Mouse (Mus musculus): ENCODE data around the gene Fam172a.

Fam172a gene

DNA sequence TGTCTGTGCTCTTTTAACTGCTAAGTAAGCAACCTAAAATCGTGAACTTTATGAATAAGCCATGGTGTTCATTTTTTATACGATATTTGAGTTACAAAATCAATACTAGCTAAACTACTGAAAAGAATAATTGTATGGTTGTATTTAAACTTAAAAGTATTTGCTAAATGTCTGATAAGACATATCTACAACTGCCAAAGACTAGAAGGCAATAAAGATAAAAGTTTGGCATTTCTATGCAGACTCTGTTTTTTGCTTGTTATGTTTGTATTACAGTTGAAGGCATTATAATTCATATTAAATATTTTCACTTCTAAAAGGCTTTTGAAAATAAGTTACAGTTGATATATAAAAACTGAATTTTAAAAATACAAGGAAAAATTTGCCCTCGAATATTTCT lies 274.4 kb downstream of the Fam172a start:
- no peak for DNase-seq (ENCODE audit: low spot score)

DNA sequence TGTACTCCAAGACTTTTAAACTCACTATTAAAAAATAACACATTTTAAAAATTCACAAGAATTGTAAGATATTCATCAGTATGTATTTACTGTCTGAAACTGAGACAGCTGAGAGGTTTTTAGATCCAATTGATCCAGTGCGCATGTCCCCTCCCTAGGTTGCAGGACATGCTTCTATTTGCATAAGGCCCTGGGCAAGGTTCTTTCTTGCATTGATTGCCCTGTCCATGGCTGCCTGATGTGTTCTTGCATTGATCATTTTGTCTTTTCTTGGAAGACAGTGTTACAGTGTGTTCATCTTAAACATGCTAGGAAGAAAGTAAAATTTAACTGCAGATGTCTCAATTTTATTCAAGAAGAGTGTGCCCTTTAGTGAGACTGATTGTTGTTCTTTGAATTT lies 275.3 kb downstream of the Fam172a start:
- no peak for DNase-seq (ENCODE audit: low spot score)

- no peak for DNase-seq (ENCODE audit: low spot score)
Measured at GRCm38 (mm10) chr13:77982105-77982851, 280.4 kb downstream of the Fam172a start.

DNA sequence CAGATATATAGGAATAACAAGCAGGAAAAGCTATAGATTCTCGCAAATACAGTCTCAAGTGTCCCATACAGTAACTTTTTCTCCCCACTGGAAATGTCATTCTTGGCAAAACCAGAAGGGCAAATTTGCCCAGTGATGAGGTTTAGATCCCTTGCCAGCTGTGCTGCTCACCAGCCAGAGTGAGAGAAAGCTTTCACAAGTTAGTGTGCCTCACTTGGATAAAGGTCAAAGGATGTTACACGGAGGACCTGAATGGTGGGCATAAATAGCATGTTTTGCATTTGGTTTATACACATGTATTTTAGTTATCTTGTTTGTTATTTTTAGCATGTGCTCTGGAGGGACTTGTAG lies 281.0 kb downstream of the Fam172a start:
- DNase-seq (ENCODE audit: low spot score) = no peak

DNA sequence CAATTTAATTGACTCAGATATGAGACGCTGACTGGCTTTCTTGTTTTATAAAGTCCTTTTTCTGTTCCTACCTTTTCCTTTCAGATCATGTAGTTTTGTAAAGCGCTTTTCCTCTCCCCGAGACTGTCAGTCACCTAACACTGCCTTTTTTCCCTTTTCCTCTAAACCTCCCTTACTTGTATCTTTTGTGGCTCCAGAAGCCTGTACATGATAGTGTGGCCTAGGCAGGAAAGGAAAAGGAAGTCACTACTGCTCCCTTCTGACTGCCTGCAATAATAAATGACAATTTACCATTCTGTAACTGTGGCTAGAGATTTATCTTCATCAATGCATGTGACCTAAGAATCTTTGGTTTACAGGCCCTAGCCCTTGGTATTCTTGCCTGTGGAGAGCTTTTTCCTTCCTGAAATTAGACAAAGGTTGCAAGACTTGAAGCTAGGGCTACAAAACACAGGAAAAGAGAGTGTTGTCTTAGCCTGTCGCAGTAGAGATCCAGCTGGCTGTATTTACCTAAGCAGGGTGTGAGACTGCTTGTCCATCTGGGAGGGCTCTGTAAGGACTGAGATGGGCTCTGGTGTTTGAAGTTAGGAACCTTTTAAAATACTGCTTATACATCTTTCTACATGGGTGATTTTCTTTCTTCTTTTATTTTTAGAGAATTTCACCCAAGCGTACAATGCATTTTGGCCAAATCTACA lies 289.5 kb downstream of the Fam172a start:
- DNase-seq (ENCODE audit: low spot score) = no peak

- DNase-seq (ENCODE audit: low spot score) = no peak
Measured at GRCm38 (mm10) chr13:78004649-78005048, 302.8 kb downstream of the Fam172a start.

- DNase-seq (ENCODE audit: low spot score) = no peak
Measured at GRCm38 (mm10) chr13:78005344-78005743, 303.5 kb downstream of the Fam172a start.

GRCm38 (mm10) chr13:78010176-78010575 lies 308.3 kb downstream of the Fam172a start:
- DNase-seq (ENCODE audit: low spot score) = no peak

DNA sequence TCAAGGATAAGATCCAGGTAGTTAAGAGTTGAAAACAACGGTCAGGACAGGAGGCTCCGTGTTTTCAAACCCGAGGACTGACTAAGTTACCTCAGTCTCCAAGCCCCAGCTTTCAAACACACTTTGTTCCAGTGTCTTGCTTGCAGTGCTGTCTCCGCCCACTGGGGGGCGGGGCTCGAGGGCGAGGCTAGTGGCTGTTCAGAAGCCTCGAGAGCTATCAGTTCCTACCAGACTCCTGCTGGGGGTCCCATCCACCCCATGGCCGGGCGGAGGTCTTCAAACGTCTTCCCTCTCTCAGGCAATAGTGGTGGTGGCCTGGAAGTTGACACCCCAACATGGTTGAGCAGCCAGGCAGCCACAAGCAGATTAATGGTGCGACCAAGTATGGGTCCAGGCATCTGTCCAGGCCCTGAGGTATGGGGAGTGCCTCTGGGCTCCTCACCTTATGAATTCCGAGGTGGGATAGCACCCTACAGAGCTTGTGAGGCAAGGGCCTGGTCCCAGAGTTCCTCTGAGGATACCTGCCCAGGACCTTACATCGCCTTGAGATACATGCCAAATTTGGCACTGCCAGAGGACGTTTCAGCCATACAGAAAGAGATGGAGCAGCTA lies 323.0 kb downstream of the Fam172a start, which contains the start of gene Pou5f2:
Gene Pou5f2 (plus strand): TSS at position 220 of the 612 bp plus-strand sequence.
- no peak for DNase-seq (ENCODE audit: low spot score)

- no peak for DNase-seq (ENCODE audit: low spot score)
Measured at GRCm38 (mm10) chr13:78032821-78033220, 331.0 kb downstream of the Fam172a start.

DNA sequence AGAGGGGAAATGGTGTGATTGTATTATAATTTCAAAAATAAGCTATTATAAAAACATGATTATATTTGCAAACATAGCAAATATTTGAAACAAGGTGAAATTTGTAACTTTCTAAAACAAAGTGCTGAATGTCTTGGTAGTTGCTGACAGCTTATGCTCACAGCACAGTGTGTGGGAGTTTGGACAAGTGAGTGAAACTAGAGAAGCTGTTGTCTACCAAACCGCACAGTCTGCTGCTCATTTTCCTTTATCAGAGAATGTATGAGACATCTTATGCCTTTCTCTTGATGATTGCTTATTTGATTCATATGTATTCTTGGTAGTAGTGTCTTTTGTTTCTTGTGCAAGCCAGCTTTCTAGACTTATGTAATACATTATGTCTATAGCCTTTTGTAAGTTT lies 335.4 kb downstream of the Fam172a start:
- DNase-seq (ENCODE audit: low spot score) = no peak

GRCm38 (mm10) chr13:78043203-78043602 lies 341.4 kb downstream of the Fam172a start:
- DNase-seq (ENCODE audit: low spot score) = no peak

DNA sequence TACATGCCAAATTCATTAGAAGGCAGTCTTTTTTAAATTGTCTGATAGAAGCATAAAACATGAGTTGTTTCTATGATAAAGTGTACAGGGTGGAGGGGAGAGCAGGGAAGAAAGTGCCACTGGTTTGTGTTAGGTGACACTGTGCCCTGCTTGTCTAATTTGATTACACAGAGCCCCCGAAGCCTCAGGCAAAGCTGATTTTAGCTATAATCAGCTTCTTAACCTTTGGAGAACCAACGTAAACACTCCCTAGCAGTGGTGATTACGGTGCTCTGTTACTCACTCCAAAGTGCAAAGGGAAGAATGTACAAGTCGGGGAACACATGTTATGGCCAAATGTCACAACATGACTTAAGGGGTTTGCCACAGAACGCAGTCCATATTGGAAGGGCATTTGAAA lies 343.3 kb downstream of the Fam172a start:
- DNase-seq (ENCODE audit: low spot score) = no peak

GRCm38 (mm10) chr13:78087751-78088150 lies 385.9 kb downstream of the Fam172a start:
- no peak for DNase-seq (ENCODE audit: low spot score)

GRCm38 (mm10) chr13:78090701-78091100 lies 388.9 kb downstream of the Fam172a start:
- DNase-seq (ENCODE audit: low spot score) = no peak

GRCm38 (mm10) chr13:78091949-78092348 lies 390.1 kb downstream of the Fam172a start:
- DNase-seq (ENCODE audit: low spot score) = no peak

DNA sequence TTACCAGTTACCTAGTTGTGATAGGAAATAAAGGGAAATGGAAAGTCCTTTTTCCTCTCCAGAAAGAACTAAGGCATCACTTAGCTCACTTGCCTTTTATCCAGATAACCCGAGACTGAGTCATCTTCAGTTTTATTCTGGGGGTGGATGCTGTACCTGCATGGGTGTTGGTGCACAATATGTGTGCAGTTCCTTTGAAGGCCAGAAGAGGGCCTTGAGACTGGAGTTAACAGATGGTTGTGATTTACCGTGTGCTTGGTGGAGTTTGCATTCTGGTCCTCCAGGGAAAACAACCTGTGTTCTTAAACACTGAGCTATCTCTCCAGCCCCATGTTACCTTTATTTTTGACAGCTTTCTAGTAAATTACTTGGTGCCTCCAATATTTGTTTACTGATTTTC lies 392.5 kb downstream of the Fam172a start:
- DNase-seq (ENCODE audit: low spot score) = no peak

DNA sequence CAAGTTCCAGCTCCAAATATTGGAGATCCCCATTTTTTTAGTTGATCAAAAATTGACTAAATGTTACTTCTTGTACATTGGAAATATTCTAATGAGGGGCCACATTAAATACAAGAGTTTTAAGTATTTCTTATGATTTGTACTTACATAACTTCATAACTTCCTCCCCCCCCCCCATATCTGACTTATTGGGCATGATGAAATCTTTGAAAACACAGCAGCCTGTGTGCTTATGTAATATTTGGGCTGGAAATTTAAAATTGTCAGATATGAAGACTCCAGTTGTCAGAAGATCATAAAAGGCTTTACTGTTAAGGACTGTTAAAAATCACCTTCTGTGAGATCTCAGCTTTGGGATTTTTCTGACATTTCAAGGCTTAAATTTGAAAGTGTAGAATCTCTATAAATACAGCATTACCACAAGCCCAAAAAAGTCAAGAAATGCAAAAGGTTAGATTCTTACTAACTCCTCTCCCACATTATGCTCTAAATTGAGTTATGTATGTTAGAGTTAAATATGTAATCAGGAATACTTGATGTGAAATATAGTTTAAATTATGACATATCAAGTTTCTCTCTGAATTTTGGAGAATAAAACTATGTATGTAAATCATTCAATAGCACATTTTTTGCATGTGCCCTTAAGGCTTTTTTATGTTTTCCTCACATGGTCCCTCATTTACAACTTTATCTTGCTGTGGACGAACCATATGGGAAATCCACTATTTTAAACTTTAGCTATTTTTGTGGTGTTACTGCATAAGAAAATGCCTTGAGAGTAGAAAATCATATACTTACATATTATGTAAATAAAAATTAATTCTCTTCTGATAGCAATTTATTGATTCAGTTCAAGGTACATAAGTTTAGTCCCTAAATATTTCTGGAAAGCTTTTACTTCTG lies 393.5 kb downstream of the Fam172a start:
- no peak for DNase-seq (ENCODE audit: low spot score)

DNA sequence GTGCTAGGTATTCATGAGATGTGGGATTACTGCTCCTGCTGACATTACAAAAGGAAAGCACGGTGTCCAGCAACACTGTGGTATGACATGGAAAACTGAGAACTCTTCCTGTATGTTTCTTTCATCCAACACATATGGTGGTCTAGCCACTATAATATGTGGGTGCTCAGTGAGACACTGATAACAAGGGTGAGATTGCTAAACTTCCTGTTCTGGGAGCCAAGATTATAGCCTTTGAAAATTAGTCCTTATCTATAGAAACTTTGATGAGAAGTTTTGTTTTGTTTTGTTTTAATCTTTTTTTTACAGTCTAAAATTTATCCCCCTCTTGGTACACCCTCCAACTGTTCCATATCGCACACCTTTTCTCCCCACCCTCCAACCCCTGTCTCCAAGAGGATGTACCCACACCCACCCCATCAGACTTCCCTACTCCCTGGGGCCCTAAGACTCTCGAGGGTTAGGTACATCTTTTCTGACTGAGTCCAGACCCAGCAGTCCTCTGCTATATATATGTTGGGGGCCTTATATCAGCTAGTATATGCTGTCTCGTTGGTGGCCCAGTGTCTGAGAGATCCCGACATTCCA lies 397.1 kb downstream of the Fam172a start:
- DNase-seq (ENCODE audit: low spot score) = no peak

DNA sequence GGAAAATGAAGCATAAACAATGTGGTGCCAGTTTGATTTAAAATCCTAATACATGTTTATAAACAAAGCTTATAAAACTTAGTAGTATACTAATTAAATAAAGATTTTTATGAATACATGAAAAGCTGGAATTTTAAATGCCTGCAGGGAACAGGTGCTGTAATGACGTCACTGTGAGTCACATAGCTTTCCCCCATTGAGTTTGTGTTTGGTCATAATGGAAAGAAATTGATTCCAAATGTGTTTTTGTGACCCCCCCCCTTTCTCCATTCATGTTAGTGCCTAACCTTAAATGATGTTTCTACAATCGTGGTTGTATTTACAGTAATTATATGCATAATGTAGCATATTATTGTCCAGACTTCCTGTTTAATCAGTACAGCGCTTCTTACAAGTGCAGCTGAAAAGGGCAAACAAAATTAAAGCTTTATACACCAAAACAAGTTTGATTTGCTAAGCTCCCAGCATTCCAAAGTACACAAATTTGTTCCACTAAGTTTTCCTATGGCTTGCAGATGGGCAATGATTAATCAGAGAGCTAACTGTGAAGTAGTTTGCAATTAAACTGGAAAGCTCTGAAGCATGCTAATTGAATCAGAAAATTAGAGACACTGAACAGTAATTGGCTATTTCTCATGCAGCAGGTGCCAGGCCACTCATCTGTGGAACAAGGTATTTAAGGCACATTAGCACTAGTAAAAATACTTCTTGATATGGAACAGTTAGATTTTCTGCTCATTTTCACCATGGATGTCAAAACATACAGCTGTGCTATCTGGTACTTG lies 398.1 kb downstream of the Fam172a start:
- DNase-seq (ENCODE audit: low spot score) = no peak

DNA sequence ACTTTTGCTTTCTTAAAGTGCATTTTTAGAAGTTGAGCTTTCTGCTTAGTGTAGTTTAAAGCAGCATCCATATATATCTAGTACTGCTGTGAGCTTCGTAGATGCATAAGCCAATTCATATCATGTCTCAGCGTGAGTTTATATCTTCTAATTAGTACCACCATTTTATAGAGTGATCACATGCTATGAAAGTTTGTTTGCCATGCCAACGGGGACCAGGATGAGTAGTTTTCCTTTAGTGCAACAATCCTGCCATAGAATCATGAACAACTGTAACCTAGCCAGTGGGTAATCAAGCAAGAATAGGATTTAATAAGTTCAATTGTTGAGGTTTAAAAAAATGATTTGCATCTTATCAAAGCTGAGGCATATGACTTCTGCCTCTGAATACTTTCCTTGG lies 398.8 kb downstream of the Fam172a start:
- DNase-seq (ENCODE audit: low spot score) = no peak

All from urinary bladder, postnatal 10 days (tissue).